Mouse (Mus musculus): ENCODE measurements around the gene Alg12.

Gene Alg12

DNA sequence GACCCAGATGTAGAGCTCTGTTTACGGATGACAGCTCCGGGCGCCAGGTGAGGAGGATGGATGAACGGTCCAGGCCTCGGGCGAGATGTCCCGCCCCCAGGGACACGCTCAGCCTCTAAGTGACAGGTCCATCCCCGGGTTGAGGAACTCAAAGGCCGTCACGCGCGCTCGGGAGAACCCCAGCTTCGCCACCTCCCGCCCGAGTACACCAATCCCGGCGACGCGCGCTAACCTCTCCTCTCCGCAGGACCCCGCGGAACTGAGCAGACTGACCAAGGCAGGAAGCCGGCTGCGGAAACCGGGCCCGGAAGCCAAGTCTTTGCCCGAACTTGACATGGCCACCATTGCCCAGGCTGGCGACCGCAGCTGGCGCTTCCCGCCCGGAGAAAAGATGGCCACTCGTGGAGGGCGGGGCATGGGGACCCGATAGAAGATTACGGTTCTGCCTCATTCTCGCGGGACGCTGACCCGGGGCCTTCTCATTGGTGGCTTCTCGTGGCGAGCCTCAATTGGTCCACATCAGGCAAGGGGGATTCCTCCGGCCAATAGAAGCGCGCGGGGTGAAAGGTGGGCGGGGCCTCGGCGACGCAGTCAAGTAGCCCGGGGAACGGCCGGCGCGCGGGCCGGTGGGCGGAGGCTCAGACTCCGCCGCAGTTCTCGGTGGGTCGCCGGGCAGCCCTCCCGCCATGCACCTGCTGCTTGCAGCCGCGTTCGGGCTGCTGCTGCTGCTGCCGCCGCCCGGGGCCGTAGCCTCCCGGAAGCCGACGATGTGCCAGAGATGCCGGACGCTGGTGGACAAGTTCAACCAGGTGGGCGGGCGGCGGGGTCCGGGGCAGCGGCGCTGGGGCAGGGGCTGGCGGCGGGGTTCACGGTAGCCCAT, at the start of gene Alg12, which contains the start of gene Creld2:
TSS of gene Alg12 (minus strand) at position 293 of the 880 bp plus-strand sequence.
TSS of gene Creld2 (plus strand) at position 621 of the 880 bp plus-strand sequence.
- in situ Hi-C loops (cut with MboI, MseI) = loop anchor here (10.0 kb wide), 1 partner anchor 84 kb away; the partner anchor contains the start of gene Brd1

DNA sequence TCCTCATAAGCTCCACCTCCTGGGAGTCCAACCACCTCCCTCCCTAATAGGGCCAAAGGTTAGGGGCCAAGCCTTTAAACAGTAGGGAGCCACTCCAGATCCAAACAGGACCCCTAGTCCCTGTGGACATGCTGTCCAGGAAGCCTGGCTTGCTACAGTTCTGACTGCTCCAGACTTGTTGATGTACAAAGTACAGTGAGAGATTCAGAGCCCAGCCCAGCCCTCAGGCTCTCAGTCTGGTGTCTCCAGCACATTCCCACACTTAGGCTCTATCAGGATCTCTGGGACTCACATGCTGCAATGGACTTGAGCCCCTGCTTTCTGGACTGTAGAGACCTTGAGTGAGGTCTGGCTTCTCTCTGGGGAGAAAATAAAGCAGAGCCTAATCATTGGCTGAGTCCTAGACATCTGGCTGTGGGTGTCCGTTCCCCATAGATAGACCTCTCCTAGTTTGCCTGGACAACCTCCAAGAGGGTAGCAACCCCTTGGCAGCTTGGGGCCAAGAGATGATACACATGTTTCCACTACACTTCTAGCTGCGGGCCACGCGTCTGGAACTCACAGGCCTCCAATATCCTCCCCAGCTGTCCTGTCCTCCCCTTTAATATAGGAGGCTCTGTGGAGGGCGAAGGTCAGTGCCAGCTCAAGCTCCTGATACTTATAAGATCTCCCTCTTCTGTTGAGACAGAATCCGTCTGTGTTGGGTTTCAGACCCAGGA, 49.1 kb upstream of the Alg12 start:
- in situ Hi-C loops (cut with MboI, MseI) = loop anchor here (10.0 kb wide), 1 partner anchor 487 kb away; the partner anchor contains the start of genes Lmf2 and Ncaph2

DNA sequence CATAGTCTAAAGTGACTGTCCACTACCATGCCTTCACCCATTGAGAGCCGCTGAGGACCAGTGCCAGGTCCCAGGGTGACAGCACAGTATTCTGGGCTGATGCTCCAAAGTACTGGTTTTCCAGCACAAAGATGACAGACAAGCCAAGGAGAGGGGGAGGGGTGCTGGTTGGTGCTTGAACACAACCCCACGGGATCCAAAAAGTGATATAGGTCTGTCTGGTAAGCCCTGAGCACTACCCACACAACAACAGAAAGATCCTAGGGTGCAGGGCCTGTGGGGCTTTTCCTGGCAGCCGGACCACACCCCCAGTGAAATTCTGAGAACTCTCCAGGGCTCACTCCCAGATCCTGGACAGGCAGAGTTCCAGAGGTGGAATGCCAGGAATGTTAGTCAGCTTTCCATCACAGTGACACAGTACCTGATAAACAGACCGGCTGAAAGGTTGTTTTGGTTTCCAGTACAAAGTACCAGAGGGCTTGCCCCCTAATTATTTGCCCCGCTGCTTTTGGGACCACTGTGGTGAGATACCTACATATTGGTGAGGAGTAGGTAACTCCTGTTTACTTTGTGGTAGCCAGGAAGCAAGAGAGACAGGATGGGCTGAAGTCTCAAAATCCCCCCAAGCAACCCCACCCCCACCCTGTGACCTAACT, 48.4 kb upstream of the Alg12 start:
- in situ Hi-C loops (cut with MboI, MseI) = loop anchor here (10.0 kb wide), 1 partner anchor 487 kb away; the partner anchor contains the start of genes Lmf2 and Ncaph2

DNA sequence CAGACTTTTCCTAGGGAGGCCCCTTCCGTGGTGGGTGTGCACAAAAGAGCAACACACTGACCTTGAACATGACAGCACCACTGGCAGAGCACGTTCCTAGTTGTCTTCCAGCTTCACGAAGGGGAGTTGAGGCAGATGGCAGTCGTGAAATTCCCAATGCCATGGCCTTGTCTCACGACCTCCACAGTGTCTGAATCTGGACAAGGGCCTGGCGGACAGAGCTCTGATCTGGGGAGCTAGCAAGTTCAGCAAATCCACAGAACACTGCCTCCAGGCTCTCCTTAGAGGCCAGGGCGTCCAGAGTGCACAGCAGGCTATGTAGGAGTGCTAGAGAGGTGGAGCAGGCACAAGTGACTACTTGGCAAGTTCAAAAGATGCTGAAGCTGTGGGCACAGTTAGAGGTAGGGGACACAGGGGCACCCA, 47.8 kb upstream of the Alg12 start:
- in situ Hi-C loops (cut with MboI, MseI) = loop anchor here (10.0 kb wide), 1 partner anchor 488 kb away; the partner anchor contains the start of genes Lmf2 and Ncaph2

DNA sequence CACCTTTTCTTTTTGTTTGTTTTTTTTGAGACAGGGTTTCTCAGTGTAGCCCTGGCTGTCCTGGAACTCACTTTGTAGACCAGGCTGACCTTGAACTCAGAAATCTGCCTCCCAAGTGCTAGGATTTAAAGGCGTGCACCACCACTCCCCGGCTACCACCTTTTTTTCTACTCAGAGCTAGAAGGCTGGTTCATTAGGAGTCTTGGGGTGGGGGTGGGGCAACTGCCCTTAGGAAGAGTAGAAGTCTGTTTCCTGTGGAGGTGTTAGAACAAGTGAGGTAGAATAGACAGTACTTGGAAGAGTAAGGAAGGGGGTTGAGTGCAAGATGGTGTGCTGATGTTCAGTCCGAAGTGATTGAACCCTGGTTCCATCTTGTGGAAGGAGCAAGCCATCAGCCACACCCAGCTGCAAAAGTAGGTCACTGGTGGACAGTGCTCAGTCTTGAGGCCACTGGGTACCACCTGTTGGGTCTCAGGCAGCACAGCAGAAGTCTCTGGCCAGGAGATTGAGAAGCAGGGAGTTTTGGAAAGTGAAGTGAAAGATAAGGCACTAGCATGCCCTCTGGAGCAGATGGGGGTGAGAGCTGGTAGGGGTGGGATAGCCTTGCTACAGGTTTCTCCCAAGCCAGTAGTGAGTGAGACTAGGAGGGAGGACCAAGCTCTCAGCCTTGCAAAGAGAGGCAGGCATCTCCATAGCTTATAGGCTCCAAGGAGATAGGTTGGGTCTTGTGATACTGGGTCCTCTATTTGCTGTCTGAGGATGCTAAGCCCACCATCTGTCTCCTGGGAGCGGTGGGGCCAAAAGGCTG, 47.0 kb upstream of the Alg12 start:
- in situ Hi-C loops (cut with MboI, MseI) = loop anchor here (10.0 kb wide), 1 partner anchor 489 kb away; the partner anchor contains the start of genes Lmf2 and Ncaph2

DNA sequence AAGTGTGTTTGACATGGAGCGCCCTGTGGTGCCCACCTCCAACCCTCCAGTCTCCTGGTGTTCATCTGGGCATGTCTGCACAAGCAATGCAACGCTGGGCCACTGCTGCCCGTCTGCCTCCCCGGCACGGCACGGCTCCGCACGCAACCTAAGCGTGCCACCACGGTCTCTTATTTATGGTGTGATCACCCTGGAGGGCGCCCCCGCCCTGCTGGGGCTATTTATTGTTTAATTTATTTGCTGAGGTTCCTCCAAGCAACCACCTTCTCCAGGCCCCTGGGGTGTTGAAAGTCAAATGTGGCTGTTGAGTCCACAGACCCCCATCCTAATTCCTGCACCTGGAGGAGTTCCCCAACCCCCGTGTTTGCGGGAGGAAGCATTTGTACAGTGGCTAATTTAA, 45.9 kb upstream of the Alg12 start:
- in situ Hi-C loops (cut with MboI, MseI) = loop anchor here (10.0 kb wide), 1 partner anchor 490 kb away; the partner anchor contains the start of genes Lmf2 and Ncaph2

DNA sequence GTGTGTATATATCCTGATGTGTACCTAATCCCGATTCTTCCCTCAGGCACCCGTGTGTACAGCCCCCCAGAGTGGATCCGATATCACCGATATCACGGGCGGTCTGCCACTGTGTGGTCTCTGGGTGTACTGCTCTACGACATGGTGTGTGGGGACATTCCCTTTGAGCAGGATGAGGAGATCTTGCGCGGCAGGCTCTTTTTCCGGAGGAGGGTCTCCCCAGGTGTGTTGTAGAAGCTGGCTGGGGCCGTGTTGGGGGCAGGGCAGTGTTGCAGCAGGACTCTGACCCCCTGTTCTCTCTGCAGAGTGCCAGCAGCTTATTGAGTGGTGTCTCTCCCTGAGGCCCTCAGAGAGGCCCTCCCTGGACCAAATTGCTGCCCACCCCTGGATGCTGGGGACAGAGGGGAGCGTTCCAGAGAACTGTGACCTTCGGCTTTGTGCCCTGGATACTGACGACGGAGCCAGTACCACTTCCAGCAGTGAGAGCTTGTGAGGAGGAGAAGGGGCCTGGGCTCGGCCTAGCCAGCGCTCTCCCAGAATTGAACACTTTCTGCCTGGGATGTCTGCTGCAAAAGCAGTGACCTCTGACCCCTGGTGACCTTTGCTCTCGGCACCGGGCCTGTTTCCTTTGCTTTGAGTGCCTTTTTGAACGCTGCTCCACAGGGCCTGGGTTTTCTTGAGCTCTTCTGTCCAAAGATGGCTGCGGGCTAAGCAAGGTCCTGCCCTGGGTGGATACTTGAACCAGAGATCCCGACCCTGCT, 45.3 kb upstream of the Alg12 start:
- in situ Hi-C loops (cut with MboI, MseI) = loop anchor here (10.0 kb wide), 1 partner anchor 490 kb away; the partner anchor contains the start of genes Lmf2 and Ncaph2

DNA sequence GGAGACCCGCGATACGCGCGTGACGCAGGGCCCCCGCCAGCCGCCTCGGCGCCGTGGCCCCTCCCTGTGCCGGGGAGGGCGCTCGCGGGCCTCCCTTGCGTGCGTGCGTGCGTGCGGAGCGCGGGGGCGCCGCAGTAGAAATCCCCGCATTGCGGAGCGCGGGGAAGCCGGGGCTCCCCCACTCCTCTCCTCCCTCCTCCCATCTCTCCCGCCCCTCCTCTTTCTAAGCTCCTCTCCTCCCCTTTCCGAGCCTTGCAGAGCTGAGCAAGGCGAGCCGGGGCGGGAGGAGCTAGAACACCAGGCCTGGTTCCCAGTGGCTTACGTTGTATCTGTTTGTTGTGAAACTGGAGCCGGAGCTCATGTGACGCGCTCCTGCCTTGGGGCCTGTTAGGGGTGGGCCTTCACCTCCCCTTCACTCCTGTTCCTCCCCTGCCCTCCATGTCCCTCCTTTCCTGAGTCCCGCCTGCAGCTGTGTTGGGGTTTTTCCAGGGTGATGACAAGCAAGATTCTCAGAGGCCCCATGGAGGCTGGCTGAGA, 44.6 kb upstream of the Alg12 start:
- in situ Hi-C loops (cut with MboI, MseI) = loop anchor here (10.0 kb wide), 1 partner anchor 491 kb away; the partner anchor contains the start of genes Lmf2 and Ncaph2

DNA sequence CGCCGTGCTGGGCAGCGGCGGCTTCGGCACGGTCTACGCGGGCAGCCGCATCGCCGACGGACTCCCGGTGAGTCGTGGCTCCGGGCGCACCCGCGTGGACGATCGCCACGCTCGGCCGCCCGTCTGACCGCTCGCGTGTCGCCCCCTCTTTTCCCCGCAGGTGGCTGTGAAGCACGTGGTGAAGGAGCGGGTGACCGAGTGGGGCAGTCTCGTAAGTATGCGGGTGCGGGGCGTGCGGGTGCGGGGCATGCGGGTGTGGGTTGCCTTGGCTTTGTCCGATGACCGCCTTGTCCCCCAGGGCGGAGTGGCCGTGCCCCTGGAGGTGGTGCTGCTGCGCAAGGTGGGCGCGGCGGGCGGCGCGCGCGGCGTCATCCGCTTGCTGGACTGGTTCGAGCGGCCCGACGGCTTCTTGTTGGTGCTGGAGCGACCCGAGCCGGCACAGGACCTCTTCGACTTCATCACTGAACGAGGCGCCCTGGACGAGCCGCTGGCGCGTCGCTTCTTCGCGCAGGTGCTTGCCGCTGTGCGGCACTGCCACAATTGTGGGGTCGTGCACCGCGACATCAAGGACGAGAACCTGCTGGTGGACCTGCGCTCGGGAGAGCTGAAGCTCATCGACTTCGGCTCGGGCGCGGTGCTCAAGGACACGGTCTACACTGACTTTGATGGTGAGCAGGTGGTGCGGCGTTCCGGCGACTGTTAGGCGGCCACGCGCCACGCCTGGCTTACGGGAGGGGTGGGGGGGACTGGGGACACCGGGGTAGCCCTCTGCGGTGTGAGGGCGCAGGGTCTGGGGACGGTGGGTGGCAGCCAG, 44.0 kb upstream of the Alg12 start:
- in situ Hi-C loops (cut with MboI, MseI) = loop anchor here (10.0 kb wide), 1 partner anchor 492 kb away; the partner anchor contains the start of genes Lmf2 and Ncaph2

DNA sequence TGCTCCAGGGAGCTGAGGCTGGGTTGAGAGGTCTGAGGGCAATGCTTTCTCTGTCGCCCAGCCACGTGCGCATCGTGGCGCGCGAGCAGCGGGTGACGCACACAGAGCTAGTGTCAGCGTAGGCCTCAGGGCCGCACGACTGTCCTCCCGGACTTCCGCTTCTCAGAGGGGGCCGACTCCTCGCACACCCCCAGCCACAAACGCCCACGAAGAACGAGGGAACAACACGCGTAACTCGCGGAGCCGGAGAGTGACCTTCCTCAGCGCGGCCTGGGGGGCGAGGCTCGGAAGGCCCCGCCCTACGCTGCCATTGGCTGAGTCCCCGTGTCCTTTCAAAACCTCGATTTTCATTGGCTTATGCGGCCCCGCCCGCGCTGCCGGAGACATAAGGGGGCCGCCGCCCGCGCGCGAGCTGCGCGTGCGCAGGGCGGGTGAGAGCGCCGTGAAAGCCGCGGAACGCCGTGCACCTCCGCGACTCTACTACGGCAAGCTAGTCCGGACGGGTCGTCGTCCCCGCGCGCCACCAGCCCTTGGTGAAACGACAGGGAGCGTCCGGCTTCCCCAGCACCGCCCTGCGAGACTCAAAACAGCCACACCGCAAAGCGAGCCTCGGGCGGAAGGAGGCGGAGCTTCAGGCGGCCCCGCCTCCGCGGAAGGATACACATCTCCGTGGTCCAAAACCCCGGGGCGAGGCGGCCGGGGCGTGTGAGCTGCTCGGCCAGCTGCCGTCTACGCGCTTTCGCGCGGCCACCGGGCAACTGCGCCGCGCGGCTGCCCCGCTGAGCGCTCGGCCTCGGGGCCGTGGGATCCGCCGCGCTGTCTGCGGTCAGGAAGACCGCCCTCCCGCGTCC, 42.9 kb upstream of the Alg12 start, which contains the start of gene Pim3:
TSS of gene Pim3 (plus strand) at position 415 of the 851 bp plus-strand sequence.
- in situ Hi-C loops (cut with MboI, MseI) = loop anchor here (10.0 kb wide), 1 partner anchor 493 kb away; the partner anchor contains the start of genes Lmf2 and Ncaph2

DNA sequence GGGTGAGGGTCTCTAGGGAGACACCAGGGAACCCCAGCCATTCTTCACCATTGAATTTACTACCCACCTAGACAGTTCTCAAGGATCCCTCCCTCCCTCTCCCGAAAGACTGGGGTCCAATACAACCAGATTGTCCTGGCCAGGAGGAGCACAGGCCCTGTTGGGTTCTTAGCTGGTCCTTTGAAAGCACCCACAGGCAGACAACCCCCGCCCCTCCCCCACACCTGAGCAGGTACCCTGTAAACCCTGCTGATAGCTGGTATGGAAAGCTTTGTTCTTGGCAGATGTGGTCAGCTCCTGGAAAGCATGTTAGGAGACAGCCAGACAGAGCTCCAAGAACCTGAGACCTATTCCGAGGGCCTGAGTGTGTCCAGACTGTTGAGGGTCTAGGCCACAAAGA, 41.7 kb upstream of the Alg12 start:
- in situ Hi-C loops (cut with MboI, MseI) = loop anchor here (10.0 kb wide), 1 partner anchor 494 kb away; the partner anchor contains the start of genes Lmf2 and Ncaph2

DNA sequence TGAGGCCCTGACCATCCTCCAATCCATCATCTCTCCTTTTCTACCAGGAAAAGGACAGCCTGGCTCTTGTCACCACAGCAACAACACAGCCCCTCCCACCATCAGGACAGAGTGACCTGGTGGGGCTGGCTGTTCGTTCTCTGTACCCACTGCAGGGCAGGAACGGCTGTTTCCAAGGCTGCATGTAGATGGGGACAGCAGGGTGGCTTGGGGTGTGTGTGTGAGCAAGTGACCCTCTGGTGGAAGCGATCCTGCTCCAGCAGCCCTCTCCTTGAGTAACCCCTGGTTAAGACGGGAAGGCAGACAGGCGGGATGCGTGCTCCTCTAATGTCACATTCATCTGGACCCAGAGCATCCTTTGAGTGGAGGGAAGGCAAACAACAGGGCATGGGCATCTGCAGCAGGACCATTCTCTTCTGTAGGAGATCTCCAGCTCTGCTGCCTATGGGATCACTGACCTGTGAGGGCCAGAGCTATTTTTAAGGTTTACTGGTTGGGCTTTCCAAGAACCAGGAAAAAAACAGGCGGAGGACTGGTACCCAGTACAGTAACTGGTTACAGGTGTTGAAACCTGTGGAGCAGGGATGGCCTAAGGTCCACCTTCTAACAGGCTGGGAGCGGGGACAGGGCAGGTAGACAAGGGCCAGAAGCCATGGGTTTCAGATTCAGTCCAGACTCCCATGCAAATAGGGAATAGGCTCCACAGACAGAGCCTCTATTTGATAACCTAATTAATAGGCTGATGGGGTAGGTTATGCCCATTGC, 40.3 kb upstream of the Alg12 start:
- in situ Hi-C loops (cut with MboI, MseI) = no loop called here

DNA sequence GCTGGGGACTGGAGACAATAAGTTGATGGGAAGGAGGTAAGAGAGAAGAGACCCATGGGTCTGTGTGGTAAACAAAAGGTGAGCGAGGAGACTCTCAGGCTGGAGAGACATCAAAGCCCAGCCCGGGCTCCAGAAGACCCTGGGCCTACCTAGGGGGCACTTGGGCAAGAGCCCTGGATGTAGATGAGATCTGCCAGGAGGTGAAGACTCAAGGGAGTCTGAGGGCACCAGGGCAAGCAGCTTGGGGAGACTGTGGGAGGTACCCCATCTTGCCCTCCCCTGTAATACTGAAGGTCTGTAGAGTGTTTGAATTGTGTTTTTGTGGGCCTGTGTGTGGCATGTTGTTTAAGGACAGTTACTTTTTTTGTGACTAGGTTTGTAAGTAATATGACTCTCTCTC, 39.6 kb upstream of the Alg12 start:
- in situ Hi-C loops (cut with MboI, MseI) = no loop called here

DNA sequence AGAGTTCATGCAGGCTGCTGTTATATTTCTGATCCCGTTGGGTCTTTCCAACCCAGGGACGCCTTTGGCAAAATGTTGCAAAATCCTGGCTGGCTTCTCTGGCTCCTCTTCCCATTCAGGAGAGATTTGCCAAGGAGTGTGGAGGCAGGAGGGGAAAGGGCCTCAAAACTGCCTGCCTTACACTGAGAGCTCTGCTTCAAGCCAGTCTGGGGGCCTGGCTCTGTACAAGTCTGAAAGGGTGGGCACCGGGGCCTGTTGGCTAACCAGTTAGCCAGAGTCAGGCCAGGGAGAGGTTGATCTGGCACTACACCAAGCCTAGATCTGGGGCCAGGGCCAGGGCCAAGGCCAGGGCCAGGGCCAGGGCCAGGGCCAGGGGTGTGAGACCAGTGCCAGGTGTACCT, 39.0 kb upstream of the Alg12 start:
- in situ Hi-C loops (cut with MboI, MseI) = no loop called here

DNA sequence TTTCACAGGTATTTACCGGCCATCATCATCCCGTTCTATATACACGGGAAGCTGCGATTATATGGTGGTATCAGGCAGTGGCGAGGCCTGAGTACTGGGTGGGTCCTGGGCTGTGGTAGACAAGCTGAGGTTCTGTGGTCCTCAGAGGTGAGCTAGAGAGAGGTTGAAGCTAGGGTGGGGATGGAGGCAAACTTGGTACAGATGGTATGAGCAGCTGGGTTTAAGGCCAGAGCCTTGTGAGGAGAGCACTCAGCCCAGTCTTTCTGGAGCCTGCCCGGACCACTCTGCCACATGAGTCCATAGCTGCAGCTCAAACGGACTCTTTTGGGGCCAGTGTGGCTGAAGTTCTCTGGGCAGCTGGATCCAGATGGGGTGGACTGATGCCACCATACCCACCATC, 38.2 kb upstream of the Alg12 start:
- in situ Hi-C loops (cut with MboI, MseI) = no loop called here

DNA sequence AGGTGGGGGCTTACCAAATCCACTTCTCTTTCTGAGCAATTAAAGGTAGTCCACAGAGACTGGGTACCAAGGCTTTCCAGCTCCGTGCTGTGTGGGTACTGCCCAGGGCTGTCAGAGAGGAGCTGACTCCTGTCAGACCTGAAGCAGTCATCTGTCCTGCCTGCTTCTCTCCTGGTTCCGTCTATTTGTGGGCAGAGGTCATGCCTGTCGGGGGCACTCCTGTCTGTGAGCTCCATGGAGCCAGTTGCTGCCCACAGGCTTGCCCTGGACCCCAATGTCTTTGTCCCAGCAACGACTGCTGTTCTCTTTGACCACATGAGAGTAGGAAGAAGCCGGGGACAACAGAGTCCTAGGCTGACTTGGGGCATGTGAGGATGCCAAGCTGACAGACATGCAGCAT, 37.5 kb upstream of the Alg12 start:
- in situ Hi-C loops (cut with MboI, MseI) = no loop called here
